Mouse (Mus musculus): ENCODE results near the gene Cib4.

Gene Cib4

DNA sequence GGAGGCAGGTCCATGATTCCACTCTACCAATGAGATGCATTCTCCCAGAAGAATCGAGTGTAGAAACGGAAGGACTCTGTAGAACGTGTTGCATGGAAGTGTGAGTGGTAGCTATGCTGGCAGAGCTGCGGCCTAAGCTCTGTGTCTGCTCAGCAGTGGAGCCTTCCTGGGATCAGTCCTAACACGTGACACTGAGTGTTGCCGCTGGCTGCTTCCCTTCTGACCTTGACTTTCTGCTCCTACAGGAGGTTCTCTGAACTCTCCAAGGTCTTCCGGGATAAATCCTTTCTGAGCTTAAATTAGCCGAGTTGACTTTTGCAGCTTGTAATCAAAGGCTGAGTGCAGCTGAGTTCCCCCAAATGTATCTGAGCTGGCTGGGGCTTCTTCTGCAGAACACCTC lies 28.7 kb upstream of the Cib4 start:
- no peak for DNase-seq (ENCODE audit: low read depth, low spot score)

DNA sequence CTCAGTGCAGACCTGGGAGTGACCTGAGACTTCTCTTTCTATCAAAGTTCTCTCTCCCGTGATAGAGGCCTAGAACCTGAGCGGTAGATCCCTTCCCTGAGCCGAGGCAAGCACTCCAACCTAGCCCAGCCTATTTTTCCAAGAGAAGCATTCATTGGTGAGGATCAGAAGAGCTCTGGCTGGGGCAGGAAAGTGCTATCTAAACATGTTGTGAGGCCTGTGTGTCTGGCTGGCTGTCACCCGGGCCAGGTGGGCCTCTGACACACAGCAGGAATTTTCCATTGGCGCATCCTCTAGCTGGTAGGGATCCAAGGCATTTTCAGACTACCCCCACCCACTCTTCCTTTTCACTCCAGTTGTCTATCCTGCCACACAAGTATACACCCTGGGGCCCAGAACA lies 26.2 kb upstream of the Cib4 start:
- DNase-seq (ENCODE audit: low read depth, low spot score), result no peak

DNA sequence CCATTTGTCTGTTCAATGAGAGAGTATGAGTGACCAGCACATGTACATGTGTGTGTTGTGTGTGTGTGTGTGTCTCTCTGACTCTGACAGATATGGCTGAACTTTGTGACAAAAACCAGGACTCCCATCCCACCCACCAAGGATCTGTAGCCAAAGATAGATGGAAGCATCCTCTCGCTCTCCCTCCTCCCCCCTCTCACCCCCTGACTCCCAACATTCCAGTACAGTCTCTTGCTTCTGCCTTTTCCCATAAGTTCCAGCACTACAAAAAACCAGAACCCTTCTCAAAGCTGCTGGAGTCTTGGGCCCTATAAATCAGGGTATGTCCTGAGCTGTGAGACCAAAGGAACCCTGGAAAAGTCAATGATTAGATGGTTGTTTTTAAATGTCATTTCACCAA lies 22.8 kb upstream of the Cib4 start:
- DNase-seq (ENCODE audit: low read depth, low spot score), result no peak

DNA sequence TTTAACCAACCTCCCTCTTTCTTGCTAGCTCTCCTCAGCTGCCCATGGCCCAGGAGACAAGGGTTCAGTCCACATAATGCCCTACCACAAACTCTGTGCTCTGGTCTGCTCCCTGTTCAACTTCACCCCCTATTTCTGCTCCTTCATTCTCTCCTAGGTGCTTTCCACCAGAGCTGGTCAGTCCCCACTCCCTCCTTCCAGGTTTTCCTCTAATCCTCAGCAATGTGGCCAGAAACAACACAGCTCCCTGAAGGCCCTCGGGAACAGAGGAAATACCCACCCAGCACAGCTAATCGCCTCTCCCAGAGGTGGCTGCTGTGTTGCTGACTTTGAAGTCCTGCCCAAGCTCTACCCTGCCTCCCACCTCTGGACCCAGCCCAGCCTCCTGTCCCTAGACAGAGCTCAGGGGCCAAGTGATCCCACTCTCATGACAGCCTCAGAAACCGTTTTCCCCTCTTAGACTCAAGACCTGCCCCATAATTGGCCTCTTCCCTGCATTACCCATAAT lies 14.4 kb upstream of the Cib4 start:
- no peak for DNase-seq (ENCODE audit: low read depth, low spot score)

DNA sequence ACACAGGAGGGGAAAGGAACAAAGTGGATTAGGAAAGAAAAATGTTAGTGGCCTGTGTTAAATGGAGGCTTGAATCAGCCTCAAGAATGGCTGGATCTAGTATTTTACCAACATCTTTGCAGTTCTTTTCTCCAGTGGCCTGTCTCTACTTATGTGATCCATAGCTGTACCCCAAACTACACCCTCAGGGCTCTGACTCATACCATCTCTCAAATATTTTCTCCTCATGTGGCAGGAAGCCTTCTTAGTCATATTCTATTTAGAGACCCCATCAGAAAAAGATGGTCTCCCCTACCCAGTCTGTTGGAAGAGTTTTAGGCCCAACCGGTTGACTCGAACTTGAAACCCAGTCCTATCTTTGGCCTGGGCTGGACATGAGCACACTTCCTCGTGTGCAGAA lies 13.8 kb upstream of the Cib4 start:
- DNase-seq (ENCODE audit: low read depth, low spot score), result no peak

DNA sequence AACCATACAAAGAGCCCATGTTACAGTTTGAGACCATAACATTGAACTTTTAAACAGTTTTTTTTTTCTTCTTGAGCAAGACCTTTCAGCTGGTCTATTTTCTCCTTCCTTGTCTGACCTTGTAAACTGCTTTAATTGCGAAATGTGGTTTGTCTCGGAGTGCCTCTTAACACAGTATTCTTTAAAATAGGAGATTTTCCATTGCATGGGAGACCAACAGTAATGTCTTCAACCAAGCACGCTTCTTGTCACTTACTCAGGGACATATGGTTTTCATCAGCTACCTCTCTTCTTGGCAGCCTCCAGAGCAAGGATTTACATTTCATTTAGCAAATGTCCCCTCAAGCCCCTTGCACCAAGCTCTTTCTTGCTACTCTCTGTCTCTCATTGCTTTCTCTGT lies 10.6 kb upstream of the Cib4 start:
- DNase-seq (ENCODE audit: low read depth, low spot score), result no peak

DNA sequence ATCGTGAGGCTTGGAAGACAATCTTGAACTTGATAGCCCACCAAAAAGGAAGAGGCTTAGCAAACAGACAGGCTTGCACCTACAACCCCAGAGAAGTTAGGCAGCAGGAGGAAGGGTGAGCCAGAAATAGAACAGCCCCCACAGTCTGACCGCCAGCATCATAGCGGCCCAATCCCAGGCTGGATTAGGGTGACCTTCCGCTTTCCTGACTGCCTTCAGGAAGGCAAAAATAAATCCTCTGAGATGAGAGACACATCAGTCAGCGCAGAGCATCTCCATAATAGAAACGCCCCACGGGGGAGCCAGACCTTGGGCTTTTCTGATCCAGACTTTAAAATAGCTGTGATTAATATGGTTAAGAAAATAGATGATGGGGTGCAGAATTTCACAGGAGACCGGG lies 9.3 kb upstream of the Cib4 start:
- DNase-seq (ENCODE audit: low read depth, low spot score), result no peak

DNA sequence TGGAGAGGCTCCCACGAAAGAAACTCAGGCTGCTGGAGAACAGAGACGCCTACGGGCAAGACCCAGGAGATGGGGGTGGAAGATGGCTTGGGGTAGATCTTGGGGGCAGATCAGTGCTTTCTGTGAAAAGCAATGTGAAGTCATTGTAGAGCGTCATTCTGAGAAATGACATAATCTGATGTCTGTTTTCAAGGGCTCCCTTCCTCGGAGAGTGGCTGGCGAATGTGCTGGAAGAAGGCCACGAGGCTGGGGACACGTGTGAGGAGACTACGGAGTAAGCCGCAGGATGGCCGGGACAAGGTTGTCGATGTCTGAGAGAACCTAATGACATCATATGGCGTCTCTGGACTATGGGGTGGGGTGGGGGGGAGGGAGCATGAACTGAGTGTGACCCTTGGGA lies 8.3 kb upstream of the Cib4 start:
- DNase-seq (ENCODE audit: low read depth, low spot score), result no peak

DNA sequence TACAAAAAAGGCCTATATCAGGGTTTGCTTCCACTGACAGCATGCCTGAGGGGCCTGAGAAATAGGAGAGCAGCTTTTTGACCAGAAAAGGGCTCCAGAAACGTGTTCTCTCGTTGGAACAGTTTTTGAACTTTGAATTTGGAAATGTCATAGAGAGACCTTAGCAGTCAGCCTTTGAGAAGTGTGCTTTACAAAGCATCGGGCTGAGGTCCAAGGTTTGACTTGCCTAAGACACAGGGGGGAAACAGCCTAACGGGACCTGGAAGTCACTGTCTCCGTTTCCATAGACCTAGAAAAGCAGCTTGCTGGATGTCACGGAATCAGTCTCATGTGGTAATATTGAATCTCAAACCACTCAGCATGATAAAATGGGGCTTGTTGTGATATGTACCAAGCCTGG lies 6.4 kb upstream of the Cib4 start:
- no peak for DNase-seq (ENCODE audit: low read depth, low spot score)

DNA sequence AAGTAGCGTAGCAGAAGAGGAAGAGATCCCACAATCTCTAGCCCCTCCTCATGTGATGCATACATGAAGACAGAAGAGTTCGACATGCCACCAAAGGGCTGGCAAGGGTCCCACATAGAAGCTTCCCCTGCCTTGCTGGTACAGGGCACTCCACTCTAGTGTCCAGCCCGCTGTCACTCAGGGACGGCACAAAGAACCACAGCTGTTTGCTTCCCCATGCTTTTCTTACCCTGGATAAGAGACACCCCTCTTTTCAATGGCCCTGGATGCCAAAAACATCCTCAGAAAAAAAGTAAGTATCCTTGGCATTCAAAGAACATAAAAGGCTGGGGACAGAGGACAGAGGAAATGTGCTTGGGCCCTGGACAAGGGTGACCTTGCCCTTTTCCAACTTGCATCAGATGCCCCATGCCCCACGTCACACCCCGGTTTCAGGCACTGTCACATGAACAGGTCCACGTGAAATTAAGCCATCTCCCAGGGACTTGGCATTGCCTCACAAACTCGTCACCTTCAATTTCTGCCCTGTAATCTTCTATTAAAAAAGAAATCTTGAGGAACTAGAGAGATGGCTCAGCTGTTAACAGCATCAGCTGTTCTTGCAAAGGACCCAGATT lies 5.5 kb upstream of the Cib4 start:
- no peak for DNase-seq (ENCODE audit: low read depth, low spot score)

DNA sequence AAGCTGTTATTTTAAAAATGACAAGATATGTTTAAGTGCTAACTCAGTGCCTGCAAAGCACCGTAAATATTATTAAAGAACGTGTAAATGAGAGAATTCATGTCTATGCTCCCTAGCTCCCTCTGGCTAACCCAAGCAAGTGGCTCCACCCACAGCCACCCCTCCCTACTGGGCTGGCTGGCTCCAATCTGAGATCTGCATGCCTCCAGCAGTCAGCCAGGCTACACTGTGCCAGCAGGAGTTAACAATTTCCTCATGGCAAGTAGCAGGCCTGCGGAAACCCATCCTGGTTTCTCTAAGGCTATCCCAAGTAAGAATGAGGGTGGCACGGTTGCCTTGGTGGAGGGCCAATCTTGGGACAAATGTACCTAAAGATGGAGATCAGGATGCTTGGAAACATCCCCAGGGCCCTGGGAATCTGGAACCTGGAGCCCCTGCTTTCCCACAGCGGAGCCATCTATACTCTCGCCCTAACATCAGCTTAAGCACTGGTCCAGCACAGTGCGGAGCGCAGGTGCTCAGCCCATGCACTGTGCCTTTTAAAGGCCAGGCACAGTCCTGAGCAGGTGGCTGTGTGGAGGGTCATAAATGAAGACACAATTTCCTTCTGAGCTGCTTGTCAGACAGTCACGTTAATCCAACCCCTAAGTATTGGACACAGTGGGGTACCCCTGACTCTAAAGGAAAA lies 4.8 kb upstream of the Cib4 start:
- DNase-seq (ENCODE audit: low read depth, low spot score), result no peak

DNA sequence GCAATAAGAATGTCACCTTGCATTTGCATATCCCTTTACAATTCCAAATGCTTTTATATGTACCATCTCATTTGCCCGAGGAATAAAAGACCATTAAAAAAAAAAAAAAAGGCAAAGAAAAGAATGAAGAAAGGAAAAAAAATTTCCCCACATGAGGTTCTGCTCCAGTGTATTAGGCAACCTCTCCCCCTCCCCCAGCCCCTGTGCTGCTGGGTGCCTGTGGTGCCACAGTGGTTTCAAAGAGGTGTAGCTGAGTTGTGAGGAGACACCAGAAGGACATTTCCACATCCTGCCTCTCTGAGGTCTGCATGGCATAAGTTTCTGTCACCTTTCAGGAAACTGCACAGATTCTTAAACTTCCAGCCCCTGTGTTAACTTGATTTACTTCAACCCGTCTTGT lies 3.0 kb upstream of the Cib4 start:
- DNase-seq (ENCODE audit: low read depth, low spot score), result no peak

DNA sequence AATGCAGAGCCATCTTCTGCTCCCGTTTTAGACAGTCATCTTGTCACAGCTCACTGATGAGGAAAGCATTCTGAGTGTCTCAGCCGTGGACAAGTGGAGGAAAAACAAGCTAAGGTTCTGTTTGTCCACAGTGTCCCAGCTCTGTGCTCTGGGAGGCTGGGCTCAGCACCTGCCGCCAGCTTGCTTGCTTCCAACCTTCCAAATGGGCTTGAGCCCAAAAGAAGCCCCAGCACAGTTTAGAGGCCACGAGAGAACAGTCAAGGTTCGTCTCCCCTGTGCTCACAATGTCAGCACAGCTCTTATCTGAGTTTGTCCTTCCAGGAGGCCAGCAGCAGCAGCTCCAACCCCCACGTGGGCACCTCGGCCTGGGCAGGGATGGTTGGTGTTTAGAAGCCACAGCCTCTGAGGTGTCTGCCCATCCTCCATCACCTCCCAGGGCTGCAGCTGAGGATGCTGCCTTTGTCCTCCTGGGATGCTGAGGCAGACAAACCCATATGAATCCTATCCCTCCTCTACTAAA lies 9.5 kb downstream of the Cib4 start:
- no peak for DNase-seq (ENCODE audit: low read depth, low spot score)

DNA sequence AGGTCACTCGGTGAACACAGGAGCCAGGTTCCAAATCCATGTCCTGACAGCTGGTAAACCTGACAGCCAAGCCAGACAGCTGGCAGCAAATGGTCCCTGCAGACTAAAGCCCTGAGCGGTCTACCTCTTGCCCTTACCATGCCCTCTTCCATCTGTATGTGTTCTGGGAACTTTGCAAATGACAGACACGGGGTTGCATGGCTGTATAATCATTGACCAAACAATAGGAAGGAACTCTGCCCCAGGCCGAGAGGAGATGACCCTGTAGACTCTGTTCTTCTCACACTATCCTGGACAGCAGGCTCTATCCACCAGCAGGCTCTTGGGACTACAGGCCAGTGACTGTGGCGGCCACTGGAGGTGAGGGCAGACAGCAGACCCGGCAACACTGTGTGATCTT lies 11.0 kb downstream of the Cib4 start:
- DNase-seq (ENCODE audit: low read depth, low spot score), result no peak

DNA sequence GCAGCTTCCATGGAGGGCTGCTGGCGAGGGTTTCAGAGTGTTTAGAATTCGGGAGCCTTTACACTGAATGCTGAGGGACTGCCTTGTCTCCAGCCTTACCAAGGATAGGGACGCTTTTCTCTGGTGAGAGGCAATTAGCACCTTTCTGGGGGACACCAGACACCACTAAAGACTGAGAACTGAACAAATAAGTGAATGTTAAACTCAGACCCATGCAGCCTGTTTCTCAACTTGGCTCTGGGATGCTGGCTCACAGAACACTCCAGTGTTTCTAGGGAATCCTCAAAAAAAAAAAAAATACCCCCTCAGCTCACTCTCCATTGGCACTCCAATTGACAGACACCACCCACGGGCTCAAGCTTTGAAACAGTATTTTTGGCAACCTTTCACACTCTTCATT lies 16.7 kb downstream of the Cib4 start:
- no peak for DNase-seq (ENCODE audit: low read depth, low spot score)

DNA sequence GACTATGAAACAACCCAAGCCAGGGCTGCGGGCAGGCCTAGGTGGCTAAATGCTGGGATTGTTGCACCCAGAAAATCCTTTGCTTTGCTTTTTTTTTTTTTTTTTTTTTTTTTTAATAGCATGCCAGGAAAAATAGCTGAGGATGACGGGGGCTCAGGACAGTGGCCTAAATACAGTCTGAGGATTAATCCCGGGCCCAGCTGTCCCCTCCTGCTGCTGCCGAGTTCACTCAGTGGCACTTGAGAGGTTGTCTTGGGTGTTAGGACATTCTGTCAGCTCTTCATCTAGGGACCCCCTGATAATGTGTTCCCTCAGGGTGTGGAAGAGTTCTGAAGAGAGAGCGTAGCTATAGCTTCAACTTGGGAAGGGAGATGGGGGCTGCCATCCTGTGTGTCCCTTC lies 18.5 kb downstream of the Cib4 start:
- DNase-seq (ENCODE audit: low read depth, low spot score), result no peak

DNA sequence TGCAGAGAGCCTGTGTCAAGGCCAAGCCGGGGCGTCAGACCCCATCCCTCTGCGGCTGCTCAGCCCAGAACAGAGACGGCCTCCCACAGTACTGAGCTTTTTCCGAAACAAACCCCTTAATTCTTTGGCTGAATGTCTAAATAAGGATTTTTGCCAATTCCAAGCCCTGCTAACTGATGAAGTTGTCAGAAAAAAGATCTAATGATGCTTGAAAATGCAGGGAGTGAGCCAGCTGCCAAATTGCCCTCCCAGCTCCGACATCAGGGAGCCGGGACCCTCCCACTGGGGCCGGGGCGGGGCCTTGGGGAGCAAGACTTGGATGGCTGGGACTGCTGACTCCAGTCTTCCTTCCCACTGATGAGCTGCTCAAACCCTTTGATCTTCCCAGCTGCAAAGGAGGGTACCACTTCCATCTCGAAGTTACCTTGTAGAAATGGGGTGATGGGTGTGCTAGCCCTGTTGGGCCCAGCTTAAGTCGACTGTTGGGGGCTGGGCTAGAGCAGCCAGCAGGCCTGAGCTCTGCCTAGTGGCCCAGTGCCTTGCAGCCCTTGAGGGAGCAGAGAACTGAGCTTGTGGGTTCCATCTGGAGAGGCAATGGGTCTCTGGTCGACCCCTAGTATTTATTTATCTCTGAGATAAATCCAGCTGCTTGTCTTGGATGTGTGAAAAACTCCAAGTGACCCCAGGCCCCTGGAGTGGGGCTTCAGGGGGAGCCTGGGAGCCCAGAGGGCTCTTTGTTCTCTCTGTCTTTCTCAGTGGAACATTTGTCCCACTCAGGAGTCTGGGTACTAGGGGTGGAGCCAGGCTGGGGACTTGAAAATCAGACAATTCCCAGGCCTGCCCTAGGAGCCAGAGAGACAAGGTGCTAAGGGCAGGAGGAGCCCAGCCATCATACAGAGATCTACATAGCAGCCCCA lies 19.5 kb downstream of the Cib4 start:
- DNase-seq (ENCODE audit: low read depth, low spot score), result no peak

DNA sequence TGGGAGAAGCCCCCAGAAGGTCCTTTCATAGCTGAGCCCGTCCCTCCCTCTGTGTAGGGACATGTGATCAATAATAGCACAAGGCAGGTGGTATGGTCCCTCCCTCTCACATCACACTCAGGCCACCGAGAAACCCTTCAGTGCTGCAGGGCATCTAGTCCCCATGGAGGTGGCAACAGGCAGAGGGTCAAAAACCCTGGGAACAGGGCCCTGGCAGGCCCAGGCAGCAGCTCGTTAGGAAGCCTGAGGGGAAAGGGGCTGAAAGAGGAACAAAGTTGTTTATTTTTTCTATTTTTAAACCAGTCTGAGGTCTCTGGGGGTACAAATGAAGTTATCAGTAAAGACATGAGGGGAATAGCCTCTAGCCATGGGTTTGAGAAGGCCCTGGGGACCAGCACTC lies 21.4 kb downstream of the Cib4 start:
- no peak for DNase-seq (ENCODE audit: low read depth, low spot score)

DNA sequence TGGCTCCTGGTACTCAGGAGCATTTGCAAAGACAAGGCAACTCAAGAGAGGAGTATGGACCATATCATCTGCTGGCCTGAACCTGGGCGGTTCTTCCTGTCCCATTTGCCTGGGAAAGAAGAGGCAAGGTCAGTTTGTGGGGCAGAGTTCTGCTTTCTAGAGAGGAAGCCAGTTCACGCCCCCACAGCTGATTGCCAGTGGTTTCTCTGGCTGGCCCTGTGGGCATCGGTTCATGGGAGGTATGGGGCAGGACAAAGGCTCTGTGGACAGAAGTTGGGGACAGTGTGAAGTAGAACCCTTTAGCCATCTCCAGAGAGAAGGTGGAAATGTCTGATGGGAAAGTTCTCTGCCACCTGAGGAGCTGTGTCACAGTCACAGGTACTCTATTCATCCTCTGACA lies 22.5 kb downstream of the Cib4 start:
- no peak for DNase-seq (ENCODE audit: low read depth, low spot score)

DNA sequence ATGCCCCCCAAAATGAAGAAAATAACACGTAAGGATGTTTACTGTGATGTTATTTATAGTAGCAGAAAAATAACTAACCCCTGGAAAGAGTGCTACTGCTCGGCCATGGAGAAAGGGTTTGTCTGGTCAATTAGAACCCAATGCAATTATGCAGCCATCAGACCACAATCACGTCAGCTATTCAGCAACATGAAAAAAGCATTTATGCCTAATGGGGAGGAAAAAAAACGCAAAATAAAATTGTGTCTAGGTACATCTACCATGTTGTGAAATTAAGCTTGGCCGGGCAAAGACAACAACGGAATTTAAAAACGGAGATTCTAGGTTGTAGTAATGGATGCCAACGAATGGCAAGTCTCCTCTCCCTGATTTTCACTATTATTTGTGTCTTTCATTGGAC lies 23.2 kb downstream of the Cib4 start:
- no peak for DNase-seq (ENCODE audit: low read depth, low spot score)

DNA sequence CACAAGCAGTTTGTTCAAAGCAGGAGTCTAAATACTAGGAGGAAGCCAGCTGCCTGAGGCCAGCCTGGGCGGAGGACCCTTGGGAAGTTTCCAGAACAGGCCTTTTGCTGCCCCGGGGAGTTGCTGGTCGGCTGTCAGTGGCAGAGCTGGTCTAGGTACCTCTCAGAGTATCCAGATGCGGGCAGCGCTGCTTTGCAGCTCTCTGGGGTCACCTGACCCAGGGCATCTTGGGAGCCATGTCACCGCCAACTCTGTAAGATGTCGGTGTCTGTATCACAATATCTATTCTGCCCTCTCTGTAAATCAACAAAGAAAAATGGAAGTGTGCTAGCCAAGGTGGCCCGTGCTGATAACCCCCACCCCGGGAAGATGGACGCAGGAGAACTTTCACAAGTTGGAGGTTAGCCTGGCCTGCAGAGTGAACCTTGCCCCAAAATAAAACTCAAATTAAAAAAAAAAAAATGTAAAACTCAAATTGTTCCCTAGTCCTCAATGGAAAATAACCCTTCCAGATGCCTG lies 25.4 kb downstream of the Cib4 start:
- DNase-seq (ENCODE audit: low read depth, low spot score), result no peak

DNA sequence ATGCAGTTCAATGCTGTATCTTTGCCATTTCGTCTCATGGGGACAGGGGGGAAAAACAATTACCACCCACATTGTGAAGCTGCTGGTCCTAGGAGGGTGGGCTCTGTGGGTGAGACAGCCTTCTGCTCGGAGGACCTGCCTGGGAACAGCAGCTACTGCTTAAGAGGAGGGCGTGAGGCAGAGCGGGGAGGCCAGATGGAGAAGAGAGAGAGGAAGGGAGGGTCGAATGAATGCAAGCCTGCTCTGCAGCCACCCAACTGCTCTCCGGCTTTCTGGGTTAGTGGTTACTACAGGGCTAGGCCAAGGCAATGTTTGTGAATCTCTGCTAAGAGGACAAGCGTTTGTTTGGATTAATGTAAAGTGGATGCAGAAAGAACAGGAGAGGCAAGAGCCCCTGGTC lies 26.1 kb downstream of the Cib4 start:
- no peak for DNase-seq (ENCODE audit: low read depth, low spot score)

All from telencephalon, adult 2 months (tissue).